Mouse (Mus musculus) cerebellum, postnatal 25 days (tissue): ENCODE data around the gene Sipa1l1.
A peak's percentile ranks its signal among the peaks of the same experiment; 100 is the strongest.
"Not testable (repeated sequence)": the region's sequence is repeated elsewhere in the genome, so short reads cannot be mapped to it uniquely, and the experiment has no call there.

Experiments
- DNase-seq, 2 experiments: peaks; one replicate each; pipeline ENCODE4 v3.0.0; 2021; ENCODE audit warnings: mixed read lengths in 2 of 2

The Sipa1l1 gene

GRCm38 (mm10) chr12:82446609-82447024 is 277.5 kb downstream of the Sipa1l1 start:
- DNase-seq: no peak

DNA sequence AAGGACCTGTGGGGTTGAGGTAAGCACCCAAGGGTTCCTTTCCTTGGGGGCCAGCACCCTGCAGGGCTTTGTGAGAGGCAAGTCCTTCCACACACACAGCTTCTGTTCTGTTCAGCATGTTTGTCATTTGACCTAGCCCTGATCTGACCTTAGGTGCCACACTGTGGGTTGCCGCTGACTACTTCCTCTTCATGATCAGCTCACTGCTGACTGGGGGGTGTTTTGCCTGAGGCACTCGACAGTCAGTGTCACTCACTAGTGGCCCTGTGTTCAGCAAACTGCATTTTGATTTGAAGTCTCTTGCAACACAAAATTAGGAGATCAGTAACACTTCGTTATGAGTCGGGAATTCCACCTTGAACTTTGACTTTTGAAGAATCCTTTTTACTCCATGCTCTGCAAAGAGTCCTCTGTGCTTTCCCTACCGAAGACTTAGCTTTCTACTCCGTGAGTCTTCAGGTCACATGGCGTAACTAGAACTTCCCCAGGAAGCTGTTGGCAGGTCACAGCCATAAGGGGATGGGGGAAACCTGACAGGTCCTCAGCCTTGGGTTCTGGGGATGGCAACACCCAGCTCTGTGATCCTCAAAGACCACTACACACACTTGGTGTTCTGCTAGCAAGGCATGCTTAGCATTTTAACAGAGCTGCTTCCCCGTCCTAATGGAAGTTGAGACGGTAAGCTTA is 279.2 kb downstream of the Sipa1l1 start:
- no peak for DNase-seq

DNA sequence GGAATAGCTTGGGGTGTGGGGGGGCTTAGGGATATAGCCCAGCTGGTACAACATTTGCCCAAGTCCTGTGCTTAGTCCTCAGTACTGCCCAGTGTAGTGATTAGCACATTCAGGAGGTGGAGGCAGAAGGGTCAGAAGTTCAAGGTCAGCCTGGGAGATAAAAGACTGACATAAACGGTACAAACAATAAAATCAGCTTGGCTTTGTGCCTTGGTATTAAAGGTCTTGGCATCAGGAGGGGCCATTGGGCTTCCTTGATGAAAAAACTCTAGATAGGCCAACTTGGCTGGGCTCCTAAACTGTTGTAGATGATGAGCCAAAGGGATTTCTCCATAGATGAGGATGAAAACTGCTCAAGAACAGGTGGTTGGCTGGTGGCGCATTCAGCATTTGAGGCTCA is 283.3 kb downstream of the Sipa1l1 start:
- no peak for DNase-seq

GRCm38 (mm10) chr12:82454415-82454814 is 285.3 kb downstream of the Sipa1l1 start:
- no peak for DNase-seq

GRCm38 (mm10) chr12:82455700-82456413 is 286.7 kb downstream of the Sipa1l1 start:
- no peak for DNase-seq

DNA sequence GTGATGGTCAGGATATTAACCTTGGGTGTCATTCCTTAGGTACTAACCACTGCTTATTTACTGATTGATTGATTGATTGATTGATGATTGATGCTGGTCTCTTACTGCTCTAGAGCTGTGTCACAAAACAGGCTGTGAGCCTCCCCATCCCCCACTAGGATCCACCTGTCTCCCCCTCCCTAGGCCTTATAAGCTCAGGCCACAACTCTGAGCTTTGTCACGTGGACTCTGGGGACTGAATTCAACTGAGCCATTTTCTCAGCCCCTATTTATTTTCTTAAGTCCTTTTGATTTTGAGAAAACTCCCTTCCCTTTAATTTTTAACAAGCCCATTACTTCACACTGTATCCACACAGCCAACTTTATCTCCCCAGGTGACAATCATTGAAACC is 287.3 kb downstream of the Sipa1l1 start:
- no peak for DNase-seq

- no peak for DNase-seq
Measured at GRCm38 (mm10) chr12:82457609-82458008, 288.5 kb downstream of the Sipa1l1 start.

- DNase-seq: peak; percentile 41 to 57
Measured at GRCm38 (mm10) chr12:82458017-82458416, 288.9 kb downstream of the Sipa1l1 start.

DNA sequence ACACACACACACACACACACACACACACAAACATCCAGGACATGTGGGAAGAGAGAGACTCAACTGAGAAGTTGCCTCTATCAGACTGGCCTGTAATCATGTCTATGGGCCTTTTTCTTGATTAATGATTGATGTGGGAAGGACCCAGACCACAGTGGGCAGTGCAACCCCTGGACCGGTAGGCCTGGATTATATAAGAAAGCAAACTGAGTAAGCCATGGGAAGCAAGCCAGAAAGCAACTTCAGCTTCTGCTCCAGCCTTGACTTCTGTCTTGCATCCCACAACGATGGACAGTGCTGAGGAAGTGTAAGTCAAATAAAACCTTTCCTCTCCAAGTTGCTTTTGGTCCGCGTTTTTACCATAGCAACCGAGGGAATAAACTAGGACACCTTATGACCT is 298.1 kb downstream of the Sipa1l1 start:
- DNase-seq: no peak

DNA sequence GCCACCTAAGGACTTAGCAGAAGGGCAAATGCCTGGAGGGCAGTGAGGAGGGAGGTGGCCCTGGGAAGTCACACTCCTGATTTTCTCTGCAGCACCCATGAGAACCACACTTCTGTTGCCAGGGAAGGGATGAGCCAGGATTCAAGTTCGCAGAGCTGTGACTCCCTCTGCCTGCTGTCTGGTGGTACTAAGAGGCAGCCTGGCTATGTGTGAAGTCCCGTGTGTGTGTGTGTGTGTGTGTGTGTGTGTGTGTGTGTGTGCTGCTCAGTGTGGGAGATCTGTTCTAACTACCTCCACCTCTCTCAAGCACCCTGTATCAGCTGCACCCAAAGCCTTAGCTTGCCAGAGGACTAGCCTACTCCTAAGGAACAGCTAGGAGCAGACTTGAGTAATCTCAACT is 298.5 kb downstream of the Sipa1l1 start:
- DNase-seq: peak; percentile 47 to 70

- peak in 1 of 2 experiments; percentile 39 for DNase-seq
Measured at GRCm38 (mm10) chr12:82468416-82468815, 299.3 kb downstream of the Sipa1l1 start.

DNA sequence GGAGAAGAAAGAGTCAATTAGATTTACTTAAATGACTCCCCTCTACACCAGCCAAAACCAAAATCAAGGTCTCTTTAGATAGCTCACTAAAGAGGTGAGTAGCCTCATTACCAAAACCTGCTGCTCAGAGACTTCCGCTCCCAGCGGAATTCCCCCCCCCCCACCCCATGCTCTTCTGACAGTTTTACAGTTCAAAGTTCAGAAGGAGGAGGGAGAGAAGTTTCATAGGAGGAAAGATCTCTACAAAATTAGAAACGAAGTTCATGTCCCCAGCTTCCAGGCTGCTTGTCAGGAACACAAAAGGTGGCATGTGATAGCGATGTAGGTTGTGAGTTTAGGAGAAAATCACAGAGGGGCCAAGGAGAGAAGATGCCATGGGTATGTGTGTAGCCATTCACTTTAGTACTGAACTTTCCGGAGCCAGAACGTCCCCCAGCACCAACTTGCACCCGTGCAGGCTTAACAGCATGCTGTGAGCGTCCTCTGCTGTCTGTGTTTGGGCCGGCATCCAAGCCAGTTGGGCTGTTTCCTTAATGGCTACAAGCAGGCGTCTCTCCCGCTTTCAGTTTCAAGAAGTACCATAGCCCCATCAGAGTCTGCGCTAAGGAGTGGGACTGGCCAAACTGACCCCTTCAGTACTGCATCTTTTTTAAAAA is 300.7 kb downstream of the Sipa1l1 start:
- DNase-seq: peak; percentile 89 to 94

GRCm38 (mm10) chr12:82470362-82470936 is 301.3 kb downstream of the Sipa1l1 start:
- peak; percentile 81 to 90 for DNase-seq

- DNase-seq: no peak
Measured at GRCm38 (mm10) chr12:82472796-82473195, 303.7 kb downstream of the Sipa1l1 start.

GRCm38 (mm10) chr12:82473238-82473637 is 304.1 kb downstream of the Sipa1l1 start:
- no peak for DNase-seq

DNA sequence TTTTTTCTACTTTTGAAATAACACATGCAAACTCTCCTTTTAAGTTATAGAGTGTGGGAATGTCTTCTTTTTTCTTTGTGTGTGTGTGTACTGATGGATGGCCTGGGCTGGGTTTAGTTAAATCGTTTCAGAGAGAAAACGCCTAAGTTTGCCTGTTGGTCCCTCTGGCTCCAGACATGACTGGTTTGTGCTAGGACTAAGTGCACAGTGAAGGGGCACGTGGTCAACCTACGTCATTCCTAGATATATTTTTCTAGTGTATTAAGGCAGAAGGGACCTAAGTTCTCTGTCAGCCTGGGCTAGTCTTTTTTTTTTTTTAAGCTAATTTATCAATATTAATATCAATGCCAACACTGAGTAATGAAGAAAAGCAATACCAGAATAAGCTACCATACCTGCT is 305.3 kb downstream of the Sipa1l1 start:
- no peak for DNase-seq

GRCm38 (mm10) chr12:82476028-82476427 is 306.9 kb downstream of the Sipa1l1 start:
- DNase-seq: no peak

- no peak for DNase-seq
Measured at GRCm38 (mm10) chr12:82476580-82476979, 307.5 kb downstream of the Sipa1l1 start.

DNA sequence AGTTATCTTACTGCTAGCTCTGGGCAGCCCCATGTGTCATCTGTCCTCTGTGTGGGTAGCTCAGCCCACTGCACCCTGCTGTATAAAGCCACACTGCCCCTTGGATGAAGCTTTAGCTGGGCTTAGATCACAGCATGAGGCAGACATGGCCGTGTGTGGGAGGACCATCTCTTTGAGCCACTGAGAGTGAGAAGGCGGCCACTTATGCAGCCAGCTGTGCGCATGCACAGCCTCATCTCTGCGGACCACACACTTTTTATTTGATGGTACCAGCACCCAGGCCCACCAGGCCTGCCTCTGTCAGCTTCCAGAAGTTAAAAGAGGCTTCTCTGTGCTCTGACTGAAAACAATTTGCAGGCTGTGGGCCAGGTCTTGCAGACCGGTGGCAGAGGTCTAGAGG is 308.7 kb downstream of the Sipa1l1 start:
- DNase-seq: no peak

GRCm38 (mm10) chr12:82478256-82478655 is 309.1 kb downstream of the Sipa1l1 start:
- no peak for DNase-seq

DNA sequence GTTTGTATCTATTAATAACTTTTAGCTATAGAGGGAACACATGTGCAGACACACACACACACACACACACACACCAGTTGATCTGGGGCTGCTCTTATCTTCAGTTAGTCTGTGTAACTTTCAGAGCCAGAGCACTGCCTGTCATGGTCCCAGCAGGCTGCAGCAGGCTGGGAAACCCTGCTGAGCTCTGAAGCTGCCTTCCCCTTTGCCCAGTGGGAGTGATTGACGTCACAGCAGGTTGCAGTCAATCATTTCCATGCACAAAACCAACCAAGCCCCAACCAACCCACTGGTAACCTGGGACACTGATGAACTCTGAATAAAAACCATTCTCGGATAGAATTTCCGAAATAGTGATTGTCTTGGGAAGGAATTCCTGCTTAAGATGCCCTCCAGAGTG is 310.3 kb downstream of the Sipa1l1 start:
- no peak for DNase-seq

DNA sequence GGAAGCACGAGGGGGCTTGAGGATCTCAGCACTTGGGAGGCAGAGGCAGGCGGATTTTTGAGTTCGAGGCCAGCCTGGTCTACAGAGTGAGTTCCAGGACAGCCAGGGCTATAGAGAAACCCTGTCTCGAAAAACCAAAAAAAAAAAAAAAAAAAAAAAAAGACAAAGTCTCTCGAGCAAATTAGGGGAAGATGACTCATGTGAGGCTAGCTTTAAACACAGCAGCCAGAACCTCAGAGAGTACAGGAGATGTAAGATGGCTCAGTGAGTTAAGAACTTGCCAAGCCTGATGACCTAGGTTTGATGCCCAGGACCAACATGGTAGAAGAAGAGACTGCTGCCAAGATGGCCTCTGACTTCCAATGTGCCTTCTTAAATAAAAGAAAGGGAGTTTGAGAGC is 311.3 kb downstream of the Sipa1l1 start:
- not testable (repeated sequence) for DNase-seq

GRCm38 (mm10) chr12:82485466-82485865 is 316.3 kb downstream of the Sipa1l1 start:
- DNase-seq: no peak
